Mouse (Mus musculus) frontal cortex, postnatal 36 days (tissue): ENCODE data around the gene Zfp202.
"Not testable (repeated sequence)": the region's sequence is repeated elsewhere in the genome, so short reads cannot be mapped to it uniquely, and the experiment has no call there.

Experiments used
- DNase-seq, 2 experiments: peaks; one replicate each; pipeline ENCODE4 v3.0.0; 2022; ENCODE audit warnings: low spot score in 2 of 2

Zfp202 gene

GRCm38 (mm10) chr9:40192098-40193038 lies at the start of gene Zfp202:
Gene Zfp202 (plus strand): TSS chr9:40192316.
- DNase-seq = peak; percentile 83 to 87

- DNase-seq = no peak
Observed at GRCm38 (mm10) chr9:40155118-40155644, 36.9 kb upstream of the Zfp202 start.

GRCm38 (mm10) chr9:40166446-40166845 lies 25.7 kb upstream of the Zfp202 start:
- DNase-seq = no peak

GRCm38 (mm10) chr9:40177017-40177416 lies 15.1 kb upstream of the Zfp202 start:
- no peak for DNase-seq

GRCm38 (mm10) chr9:40180620-40181019 lies 11.5 kb upstream of the Zfp202 start, which contains the start of gene Olfr986:
Gene Olfr986 (plus strand): TSS chr9:40180920.
- no peak for DNase-seq

GRCm38 (mm10) chr9:40185166-40185565 lies 7.0 kb upstream of the Zfp202 start:
- not testable (repeated sequence) for DNase-seq

GRCm38 (mm10) chr9:40191086-40191876 lies 835 bp upstream of the Zfp202 start:
- DNase-seq = no peak

- no peak for DNase-seq
Observed at GRCm38 (mm10) chr9:40195981-40196380, 3.9 kb downstream of the Zfp202 start.

- no peak for DNase-seq
Observed at GRCm38 (mm10) chr9:40206546-40206950, 14.4 kb downstream of the Zfp202 start.

- DNase-seq = no peak
Observed at GRCm38 (mm10) chr9:40210744-40211143, 18.6 kb downstream of the Zfp202 start.

GRCm38 (mm10) chr9:40214058-40214457 lies 21.9 kb downstream of the Zfp202 start:
- no peak for DNase-seq

- no peak for DNase-seq
Observed at GRCm38 (mm10) chr9:40216651-40217050, 24.5 kb downstream of the Zfp202 start.

GRCm38 (mm10) chr9:40224289-40224688 lies 32.2 kb downstream of the Zfp202 start:
- no peak for DNase-seq

GRCm38 (mm10) chr9:40227874-40228789 lies 36.0 kb downstream of the Zfp202 start:
- peak; percentile 37 to 45 for DNase-seq

- DNase-seq = no peak
Observed at GRCm38 (mm10) chr9:40228804-40229331, 36.8 kb downstream of the Zfp202 start.

GRCm38 (mm10) chr9:40229479-40229878 lies 37.4 kb downstream of the Zfp202 start:
- DNase-seq = no peak

GRCm38 (mm10) chr9:40231019-40231418 lies 38.9 kb downstream of the Zfp202 start:
- no peak for DNase-seq

- DNase-seq = no peak
Observed at GRCm38 (mm10) chr9:40234233-40235072, 42.3 kb downstream of the Zfp202 start.

- no peak for DNase-seq
Observed at GRCm38 (mm10) chr9:40235220-40235619, 43.1 kb downstream of the Zfp202 start.

- DNase-seq = no peak
Observed at GRCm38 (mm10) chr9:40239749-40240148, 47.6 kb downstream of the Zfp202 start.
